Mouse (Mus musculus): ENCODE data around the gene Tnnt1. TPM values are rescaled to one million over a fixed set of nuclear protein-coding genes. Genes with fewer than 3 reads are reported as not detected.

Gene Tnnt1
- total RNA-seq, 2 experiments from 2014 or later, result 4.6 to 10.2 TPM

DNA sequence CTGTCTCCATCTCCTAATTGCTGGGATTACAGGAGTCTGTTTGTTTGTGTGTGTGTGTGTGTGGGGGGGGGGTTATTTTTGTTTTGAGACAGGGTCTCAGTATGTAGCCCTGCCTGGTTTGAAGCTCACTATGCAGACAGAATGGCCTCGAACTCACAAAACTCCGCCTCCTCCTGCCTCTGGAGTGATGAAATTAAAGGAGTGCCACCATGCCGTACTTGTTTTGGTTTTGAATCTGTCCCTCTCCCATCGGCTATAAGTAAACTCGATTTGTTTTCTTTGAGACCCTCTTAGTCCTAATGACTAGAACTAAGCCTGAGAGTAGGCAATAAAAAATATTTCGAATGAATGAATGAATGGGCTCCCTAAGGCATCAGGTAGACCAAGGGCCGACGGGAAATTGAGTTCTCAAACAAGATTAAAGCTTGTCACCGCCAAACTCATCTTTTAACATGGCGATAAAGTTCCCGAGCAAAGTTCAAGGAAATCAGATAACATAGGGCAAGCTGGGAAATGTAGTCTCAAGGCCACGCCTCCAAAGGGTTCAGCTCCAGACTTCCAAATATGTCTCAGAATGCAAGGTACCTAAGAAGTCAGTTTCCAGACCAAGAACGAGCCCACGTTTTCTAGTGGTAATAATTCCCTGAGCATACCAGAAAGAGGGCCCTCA is 13.6 kb downstream of the Tnnt1 start:
- intact Hi-C loops (cut with DNase I), result loop anchor here (10.0 kb wide), 1 partner anchor 808 kb away; the partner anchor contains the start of genes Mboat7 and Tsen34
- DNase-seq (ENCODE audit: low spot score in 2 of 2), result peak; percentile 74 to 92

GRCm38 (mm10) chr7:4501558-4502397 is 14.4 kb downstream of the Tnnt1 start, which contains the start of gene Ppp1r12c:
TSS of gene Ppp1r12c (minus strand) at chr7:4501680.
- intact Hi-C loops (cut with DNase I), result loop anchor here (2.0 to 10.0 kb wide), 2 partner anchors 23 to 807 kb away; partner anchors contain the start of genes Mboat7 and Tsen34
- DNase-seq (ENCODE audit: low spot score in 2 of 2), result peak; percentile 96 to 97

GRCm38 (mm10) chr7:4500892-4501471 is 15.2 kb downstream of the Tnnt1 start:
- peak; percentile 45 to 63 for DNase-seq (ENCODE audit: low spot score in 2 of 2)
- intact Hi-C loops (cut with DNase I), result loop anchor here (2.0 to 10.0 kb wide), 2 partner anchors 22 to 806 kb away; partner anchors contain the start of genes Mboat7 and Tsen34

DNA sequence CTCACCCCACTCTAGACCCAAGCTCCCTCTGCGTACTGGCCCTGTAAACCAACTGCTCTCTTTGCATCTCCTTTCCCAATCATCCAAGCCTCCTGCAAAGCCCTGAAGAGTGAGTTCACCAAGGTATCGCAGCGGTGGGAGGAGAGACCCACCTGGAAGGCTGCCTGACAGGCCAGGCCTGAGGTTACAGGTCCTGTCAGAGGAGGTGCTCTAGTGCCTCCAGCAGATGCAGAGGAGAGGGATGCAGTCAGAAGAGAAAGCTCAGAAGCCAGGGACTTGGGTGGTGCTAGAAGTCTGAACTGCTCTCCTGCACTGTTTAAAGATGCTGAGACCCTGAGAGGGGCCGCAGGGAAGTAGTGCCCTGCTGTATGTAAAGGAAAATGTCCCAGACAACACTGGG is 17.1 kb downstream of the Tnnt1 start:
- intact Hi-C loops (cut with DNase I), result no loop called here
- DNase-seq (ENCODE audit: low spot score in 2 of 2), result no peak

DNA sequence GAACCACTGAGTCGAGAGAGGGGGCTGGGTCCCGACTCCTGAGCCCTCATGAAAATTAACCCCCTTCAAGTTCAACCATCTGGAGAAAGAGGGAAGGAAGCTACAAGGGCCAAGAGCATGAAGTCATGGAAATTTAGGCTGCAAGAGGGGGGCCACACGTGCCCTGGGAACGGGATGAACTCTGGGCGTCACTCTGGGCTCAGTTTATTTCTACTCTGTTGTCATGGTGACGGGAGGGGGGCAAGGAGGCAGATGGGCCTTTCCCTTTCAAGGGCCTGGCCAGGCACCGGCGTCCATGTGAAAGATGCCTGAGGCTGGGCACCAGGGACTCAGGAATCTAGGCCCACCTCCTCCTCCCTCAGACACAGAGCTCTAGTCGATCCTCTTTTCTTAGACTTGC is 17.9 kb downstream of the Tnnt1 start:
- peak in 1 of 2 experiments; percentile 38 for DNase-seq (ENCODE audit: low spot score in 2 of 2)
- intact Hi-C loops (cut with DNase I), result no loop called here

DNA sequence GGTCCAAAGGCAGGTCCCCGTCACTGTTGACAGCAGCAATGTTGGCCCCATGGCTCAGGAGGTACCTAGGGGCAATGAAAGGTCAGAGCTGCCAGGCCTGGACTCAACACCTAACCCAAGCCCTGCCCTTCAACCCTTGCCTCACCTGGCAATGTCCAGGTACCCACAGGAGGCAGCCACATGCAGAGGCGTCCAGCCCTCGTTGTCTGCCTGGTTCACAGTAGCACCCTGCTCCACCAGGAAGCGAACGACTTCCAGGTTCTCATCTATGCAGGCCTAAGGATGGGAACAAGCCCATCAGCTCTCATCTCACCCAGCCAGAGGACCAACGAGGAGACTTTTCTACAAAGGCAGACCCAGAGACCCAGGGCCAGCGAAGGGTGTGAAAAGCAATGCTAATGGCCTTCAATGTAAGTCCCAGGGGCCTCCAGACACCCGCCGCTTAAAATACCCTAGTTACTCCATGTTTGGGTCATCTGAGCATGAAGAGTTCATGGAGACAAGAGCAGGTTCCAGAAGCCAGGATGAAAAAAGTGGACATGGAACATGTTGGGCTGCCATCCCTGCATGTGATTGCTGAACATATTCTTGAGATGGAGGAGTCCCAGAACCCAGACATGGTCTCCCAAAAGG is 18.8 kb downstream of the Tnnt1 start:
- no peak for DNase-seq (ENCODE audit: low spot score in 2 of 2)
- intact Hi-C loops (cut with DNase I), result no loop called here

GRCm38 (mm10) chr7:4496468-4496867 is 19.7 kb downstream of the Tnnt1 start:
- intact Hi-C loops (cut with DNase I), result no loop called here
- no peak for DNase-seq (ENCODE audit: low spot score in 2 of 2)

DNA sequence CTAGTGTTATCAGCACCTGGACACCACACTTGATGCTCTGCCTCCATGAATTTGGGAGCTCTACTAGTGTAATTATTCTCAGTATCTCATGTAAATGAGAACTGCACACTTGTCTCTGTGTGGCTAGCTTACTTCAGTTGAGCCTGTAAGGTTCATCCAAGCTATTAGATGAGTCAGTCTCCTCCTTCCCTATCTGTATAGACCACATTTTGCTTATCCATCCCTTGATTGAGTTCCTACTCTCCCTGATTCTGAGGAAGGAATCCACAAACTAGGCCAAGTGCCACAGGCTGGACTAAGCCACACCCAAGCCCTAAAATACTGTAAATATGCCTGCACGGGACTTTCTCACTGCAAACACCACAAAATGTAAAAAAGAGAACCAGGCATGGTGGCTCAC is 22.2 kb downstream of the Tnnt1 start:
- DNase-seq (ENCODE audit: low spot score in 2 of 2), result no peak
- intact Hi-C loops (cut with DNase I), result no loop called here

- intact Hi-C loops (cut with DNase I), result no loop called here
These were observed 23.6 kb downstream of the Tnnt1 start for GRCm38 (mm10) chr7:4492284-4493224.

DNA sequence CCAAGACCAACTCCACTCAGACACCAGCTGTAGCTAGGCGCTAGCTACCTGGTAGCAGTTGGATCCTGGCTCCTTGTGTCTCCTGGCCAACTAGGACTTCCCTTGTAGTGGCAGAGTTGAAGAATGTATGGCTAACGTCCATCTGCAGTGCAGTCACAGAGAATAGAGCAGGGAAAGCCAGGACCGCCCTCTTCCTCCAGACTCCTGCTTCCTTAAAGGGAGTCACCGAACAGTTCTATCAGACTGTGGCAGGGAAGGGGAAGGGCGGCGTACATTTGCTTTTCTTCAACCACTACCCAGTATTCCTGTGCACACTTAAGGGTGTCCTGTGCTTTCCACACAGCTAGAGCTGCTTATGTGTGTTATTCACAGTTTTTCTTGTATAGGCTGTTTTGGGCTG is 24.9 kb downstream of the Tnnt1 start:
- intact Hi-C loops (cut with DNase I), result no loop called here
- no peak for DNase-seq (ENCODE audit: low spot score in 2 of 2)

More at GRCm38 (mm10) chr7:4492284-4493224, 23.6 kb downstream of the Tnnt1 start:
- no peak for DNase-seq (ENCODE audit: low spot score in 2 of 2)

- intact Hi-C loops (cut with DNase I), result no loop called here
- DNase-seq (ENCODE audit: low spot score in 2 of 2), result no peak
These were observed 33.9 kb downstream of the Tnnt1 start for GRCm38 (mm10) chr7:4482281-4482680.

- intact Hi-C loops (cut with DNase I), result loop anchor here (2.0 kb wide), 2 partner anchors 21 to 45 kb away; partner anchors contain the start of genes Ppp1r12c and Tnni3
- peak; percentile 50 to 56 for DNase-seq (ENCODE audit: low spot score in 2 of 2)
These were observed 36.5 kb downstream of the Tnnt1 start for GRCm38 (mm10) chr7:4479674-4480073.

DNA sequence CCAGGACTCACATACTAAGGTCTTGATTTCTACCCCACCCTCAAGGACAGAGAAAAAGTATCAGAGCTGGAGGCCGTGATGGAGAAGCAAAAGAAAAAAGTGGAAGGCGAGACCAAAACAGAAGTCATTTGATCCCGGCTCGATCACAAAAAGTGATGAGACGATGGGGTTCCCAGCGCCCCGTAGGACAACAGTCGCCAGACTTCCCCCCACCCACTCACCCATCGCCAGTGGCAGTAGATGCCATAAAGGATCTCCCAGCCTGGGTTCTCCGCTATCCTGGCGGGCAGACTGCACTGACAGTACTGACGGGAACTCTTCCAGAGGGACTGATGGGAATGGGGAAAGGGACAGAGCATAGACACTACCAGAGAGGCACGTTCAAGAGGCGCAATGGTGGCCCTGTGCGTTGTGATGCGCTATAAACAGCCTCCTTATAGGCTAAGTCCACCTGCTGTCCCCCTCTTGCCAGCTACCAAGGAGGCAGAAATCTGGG is 37.3 kb downstream of the Tnnt1 start:
- no peak for DNase-seq (ENCODE audit: low spot score in 2 of 2)
- intact Hi-C loops (cut with DNase I), result loop anchor here (2.0 kb wide), 2 partner anchors 22 to 46 kb away; partner anchors contain the start of genes Ppp1r12c and Tnni3

DNA sequence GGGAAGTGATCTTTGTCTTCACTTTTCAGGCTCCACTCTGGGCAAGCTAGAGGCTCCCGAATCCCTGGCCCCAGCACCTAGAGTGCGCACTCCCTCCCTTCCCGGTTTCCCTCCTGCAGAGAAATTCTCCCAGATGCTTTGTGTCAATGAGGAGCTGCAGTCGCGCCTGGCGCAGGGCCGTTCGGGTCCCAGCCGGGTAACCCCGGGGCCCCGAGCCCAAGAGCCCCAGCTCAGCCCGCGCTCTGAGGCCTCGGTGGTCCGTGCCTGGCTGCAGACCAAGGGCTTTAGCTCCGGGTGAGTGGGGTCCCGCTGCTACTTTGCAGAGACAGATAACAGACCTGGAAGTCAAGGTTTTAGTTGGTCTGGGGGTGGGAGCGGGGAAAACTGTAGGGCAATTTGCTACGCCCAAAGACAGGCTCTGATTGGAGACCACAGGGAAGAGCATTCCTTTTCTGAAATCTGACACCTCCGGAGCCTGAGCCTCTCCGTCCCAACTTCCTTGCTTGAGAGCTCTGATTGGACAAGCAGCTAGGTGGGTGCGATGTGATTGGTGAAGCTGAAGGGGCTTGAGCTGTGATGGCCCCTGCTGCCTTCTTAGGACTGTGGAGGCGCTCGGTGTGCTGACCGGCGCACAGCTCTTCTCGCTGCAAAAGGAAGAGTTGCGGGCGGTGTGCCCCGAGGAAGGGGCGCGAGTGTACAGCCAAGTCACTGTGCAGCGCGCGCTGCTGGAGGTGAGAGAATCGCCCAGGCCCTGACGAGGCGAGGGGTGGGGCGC is 38.0 kb downstream of the Tnnt1 start:
- intact Hi-C loops (cut with DNase I), result loop anchor here (2.0 kb wide), 2 partner anchors 23 to 47 kb away; partner anchors contain the start of genes Ppp1r12c and Tnni3
- DNase-seq (ENCODE audit: low spot score in 2 of 2), result peak; percentile 68 to 84

DNA sequence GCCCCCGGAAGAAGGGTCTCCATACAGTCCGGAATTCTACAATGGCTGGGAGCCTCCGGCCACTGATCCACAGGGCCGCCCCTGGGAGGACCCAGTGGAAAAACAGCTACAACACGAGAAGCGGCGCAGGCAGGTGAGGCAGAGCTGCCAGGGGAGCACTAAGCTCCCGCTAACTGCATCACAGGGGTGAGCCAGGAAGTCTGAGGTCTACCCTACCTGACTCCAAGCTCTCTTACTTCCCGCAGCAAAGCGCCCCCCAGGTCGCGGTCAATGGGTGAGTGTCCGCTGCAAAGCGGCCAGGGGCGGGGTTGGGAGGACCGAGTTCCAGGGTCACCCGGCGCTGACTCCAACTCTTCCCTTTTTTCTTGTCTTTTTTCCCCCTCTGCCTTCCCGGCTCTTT is 42.2 kb downstream of the Tnnt1 start:
- DNase-seq (ENCODE audit: low spot score in 2 of 2), result no peak
- intact Hi-C loops (cut with DNase I), result loop anchor here (5.0 kb wide), 3 partner anchors 177 to 867 kb away; no protein-coding TSS in a partner anchor

- intact Hi-C loops (cut with DNase I), result loop anchor here (2.0 to 5.0 kb wide), 4 partner anchors 40 to 864 kb away; no protein-coding TSS in a partner anchor
- peak; percentile 89 to 91 for DNase-seq (ENCODE audit: low spot score in 2 of 2)
These were observed 45.0 kb downstream of the Tnnt1 start for GRCm38 (mm10) chr7:4471179-4471555.

All from left cerebral cortex, postnatal 25 days (tissue).